Mouse (Mus musculus) spleen, adult 18-20 months (tissue): Measurements from ENCODE around the gene Zfp747.
"Not testable (repeated sequence)": the region's sequence is repeated elsewhere in the genome, so short reads cannot be mapped to it uniquely, and the experiment has no call there.

Source experiments
- DNase-seq, 2 experiments: peaks; one replicate each; pipeline ENCODE4 v3.0.0; 2022; ENCODE audit warnings: mixed read lengths in 2 of 2

Zfp747 gene

GRCm38 (mm10) chr7:127371213-127371612, 4.6 kb downstream of the Zfp747 start:
- DNase-seq: no peak

GRCm38 (mm10) chr7:127366249-127366648, 9.6 kb downstream of the Zfp747 start:
- DNase-seq: no peak

GRCm38 (mm10) chr7:127364166-127364565, 11.7 kb downstream of the Zfp747 start:
- DNase-seq: no peak

- DNase-seq: no peak
These were observed 12.4 kb downstream of the Zfp747 start for GRCm38 (mm10) chr7:127363475-127363921.

DNA sequence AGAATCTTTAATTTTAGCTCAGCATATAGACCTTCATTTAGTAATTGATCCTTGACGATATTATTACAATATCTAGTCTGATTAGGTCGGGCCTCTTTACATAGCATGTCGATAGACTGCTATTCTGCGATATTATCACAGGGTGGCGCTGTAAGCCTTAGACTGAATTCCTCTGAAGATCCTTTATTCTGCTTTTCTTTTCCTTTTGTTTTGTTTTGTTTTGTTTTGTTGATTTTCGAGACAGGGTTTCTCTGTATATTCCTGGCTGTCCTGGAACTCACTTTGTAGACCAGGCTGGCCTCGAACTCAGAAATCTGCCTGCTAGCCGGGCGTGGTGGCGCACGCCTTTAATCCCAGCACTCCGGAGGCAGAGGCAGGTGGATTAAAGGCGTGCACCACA, 13.4 kb downstream of the Zfp747 start:
- DNase-seq: not testable (repeated sequence)

- DNase-seq: no peak
These were observed 14.4 kb downstream of the Zfp747 start for GRCm38 (mm10) chr7:127361449-127361848.

GRCm38 (mm10) chr7:127360265-127360664, 15.6 kb downstream of the Zfp747 start:
- DNase-seq: no peak

DNA sequence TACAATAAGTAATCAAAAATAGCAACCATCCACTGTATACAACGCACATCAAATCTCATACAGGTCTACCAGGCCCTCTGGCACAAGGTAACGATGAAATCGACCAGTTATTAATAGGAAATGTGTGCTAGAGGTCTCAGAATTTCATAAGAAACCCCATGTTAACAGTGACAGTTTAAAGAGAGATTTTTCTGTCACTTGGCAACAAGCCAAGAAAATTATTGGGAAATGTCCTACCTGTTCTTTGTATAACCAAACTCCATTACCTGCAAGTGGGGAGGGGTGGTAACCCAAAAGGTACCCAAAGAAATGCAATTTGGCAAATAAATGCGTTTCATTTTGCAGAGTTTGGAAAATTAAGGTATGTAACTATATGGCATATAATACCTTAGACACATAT, 17.4 kb downstream of the Zfp747 start:
- no peak for DNase-seq

DNA sequence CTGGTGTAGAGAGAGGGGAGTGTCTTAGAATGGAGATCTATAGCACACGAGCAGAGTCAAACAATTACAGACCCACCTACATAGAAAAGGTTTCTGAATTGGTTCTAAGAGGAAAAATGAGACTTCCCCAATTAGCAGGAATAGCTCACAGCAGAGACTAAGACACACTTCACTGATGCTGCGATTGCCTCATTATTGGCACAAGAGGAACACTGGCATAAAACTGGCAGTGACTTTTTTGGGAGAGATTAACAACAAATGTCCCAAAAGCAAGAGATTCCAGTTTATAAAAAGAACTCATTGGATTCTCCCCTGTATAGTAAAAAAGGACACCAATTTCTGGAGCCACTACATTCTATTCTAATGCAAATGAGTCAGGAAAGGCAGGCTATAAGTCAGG, 18.0 kb downstream of the Zfp747 start:
- DNase-seq: no peak

GRCm38 (mm10) chr7:127355796-127356195, 20.1 kb downstream of the Zfp747 start:
- DNase-seq: no peak

GRCm38 (mm10) chr7:127351230-127352004, 24.4 kb downstream of the Zfp747 start:
- DNase-seq: no peak

GRCm38 (mm10) chr7:127346676-127347075, 29.2 kb downstream of the Zfp747 start:
- DNase-seq: no peak

DNA sequence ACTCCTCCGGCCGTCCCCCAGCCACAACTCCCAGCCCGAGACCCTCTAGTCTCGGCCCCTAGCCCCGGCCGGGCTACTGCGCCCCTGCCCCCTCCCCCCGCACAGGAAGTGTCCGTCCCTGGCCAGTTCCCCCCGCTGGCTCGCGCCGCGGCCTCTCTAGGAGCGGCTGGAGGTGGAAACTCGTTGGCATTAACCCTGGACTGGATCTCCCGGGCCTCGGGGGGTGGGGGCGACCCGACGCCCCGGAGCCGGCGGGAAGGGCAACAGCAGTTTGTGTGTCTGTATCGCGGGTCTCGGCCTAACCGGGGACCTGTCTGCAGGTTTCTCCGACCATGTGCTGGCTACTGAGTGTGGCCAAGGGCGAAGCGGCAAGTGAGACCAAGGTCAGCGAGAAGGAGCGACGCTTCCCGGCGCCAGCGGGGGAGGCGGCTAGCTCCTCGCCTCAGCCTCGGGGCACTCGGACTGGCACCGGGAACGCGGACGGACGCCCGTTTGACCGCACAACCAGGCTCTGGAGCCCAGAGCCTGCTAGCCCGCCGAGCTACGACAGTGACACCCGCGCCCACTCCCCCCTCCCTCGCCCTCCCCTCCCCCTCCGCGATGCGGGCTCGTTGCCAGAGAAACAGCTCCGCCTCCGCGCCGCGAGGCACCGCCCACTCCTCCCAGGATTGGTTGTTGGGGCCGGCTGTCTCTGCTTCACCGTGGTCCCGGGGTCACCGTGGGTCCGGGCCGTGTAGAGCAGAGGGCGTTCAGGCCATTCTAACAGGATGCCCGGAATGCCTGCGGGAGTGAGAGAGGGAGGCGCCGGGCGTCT, 30.1 kb downstream of the Zfp747 start, which contains the start of gene Zfp768:
Gene Zfp768, minus strand, starts transcription at position 78 of the 814 bp plus-strand sequence.
- peak; percentile 76 to 90 for DNase-seq

DNA sequence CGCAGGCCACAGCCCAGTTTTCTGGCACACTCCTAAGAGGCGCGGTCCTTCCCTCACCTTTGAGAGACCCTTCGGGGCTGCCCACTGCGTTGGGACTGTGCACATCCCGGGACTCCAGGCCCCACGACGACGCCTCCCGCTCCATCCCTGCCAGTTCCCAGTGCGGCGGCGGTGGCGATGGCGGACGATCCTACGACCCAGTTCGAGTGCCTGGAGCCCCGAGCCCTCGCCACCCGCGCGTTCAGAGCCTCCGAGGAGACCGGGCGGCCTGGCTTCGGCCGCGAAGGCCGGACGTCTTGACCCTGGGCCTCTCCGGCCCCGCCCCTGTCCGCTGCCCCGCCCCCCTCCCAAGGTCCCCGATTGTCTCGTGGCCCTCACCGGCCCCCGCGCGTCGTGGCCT, 30.8 kb downstream of the Zfp747 start:
- DNase-seq: no peak

DNA sequence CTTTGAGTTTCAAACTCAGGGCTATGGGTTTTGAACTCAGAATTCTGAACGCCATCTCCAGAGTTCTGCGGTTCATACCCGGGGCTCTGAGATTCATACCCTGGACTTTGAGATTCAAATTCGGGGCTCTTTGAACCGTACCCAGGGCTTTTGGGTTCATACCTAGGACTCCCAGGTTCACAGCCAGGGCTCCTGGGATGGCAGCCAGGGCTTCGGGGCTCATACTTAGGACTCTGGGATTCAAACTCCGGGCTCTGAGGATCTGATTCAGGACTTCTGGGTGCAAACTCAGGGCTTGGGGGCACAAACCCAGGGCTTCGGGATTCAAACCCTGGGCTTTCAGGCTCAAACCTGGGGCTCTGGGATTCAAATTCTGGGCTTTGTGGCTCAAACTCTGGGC, 31.5 kb downstream of the Zfp747 start:
- no peak for DNase-seq

DNA sequence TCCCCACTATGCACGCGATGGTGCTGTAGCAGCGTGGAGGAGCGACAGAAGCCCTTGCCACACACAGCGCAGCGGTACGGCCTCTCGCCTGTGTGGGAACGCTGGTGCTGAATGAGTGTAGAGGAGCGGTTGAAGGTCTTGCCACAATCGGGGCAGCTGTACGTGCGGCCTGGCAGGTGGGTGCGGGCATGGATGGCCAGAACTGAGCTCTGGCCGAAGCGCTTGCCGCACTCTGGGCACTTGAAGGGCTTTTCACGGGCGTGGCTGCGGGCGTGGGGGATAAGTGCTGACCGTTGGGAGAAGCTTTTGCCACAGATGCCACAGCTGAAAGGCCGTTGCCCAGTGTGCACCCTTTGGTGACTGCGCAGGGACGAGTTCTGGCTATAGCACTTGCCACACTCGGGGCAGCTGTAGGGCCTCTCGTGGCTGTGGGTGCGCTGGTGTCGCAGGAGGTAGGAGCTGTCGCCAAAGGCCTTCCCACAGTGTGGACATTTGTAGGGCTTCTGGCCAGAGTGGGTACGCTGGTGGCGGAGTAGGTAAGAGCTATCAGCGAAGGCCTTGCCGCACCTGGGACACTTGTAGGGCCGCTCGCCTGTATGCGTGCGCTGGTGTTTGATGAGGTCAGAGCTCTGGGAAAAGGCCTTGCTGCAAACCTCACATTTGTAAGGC, 32.4 kb downstream of the Zfp747 start:
- no peak for DNase-seq

GRCm38 (mm10) chr7:127342888-127343287, 33.0 kb downstream of the Zfp747 start:
- DNase-seq: no peak

DNA sequence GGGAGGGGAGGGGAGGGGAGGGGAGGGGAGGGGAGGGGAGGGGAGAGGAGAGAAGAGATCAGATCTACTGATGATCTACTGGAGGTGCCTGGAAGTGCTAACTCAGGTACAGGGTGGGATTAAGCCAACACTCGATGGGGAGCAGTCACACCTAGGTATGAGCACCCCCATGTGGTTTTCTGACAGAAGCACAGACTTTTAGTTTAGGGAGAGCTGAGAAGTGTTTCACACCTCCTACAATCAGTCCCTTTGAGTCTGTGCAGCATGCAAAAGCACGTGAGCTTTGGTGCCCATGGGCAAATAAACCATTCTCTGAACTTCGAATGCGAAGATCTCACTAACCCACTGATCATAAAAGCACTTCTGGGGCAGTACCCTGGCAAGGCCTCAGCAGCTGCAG, 33.5 kb downstream of the Zfp747 start:
- DNase-seq: no peak

DNA sequence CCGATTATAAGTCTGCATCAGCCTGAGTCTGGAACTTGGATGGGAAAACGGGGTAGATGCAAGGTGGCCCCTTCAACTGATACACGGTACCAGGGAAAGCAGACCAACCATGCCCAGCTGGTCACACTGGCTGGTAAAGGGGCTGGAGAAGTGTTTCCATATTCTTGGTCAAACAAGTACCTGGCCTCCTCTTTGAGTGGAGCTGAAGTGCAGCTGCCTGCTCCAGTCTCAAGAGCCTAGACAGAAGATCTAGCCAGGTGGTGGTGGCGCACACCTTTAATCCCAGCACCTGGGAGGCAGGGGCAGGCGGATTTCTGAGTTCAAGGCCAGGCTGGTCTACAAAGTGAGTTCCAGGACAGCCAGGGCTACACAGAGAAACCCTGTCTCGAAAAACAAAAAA, 34.0 kb downstream of the Zfp747 start:
- DNase-seq: not testable (repeated sequence)

- no peak for DNase-seq
These were observed 34.5 kb downstream of the Zfp747 start for GRCm38 (mm10) chr7:127341356-127341755.

GRCm38 (mm10) chr7:127337636-127338035, 38.2 kb downstream of the Zfp747 start:
- DNase-seq: no peak

GRCm38 (mm10) chr7:127335604-127336003, 40.2 kb downstream of the Zfp747 start:
- DNase-seq: no peak

DNA sequence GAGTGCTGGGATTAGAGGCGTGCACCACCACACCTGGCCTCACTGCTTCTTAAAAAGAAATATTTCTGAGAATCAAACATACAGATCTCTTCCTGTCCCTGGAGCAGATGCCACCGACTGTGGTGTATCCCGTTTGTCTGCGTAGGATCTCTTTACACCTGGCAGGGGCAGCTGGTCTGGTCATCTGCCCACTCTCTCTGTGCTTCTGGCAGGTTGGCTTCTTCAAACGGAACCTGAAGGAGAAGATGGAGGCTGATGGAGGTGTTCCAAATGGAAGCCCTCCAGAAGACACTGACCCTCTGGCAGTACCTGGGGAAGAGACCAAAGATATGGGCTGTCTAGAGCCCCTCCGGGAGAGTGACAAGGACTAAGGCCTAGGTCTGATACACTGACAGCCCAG, 42.6 kb downstream of the Zfp747 start:
- DNase-seq: no peak
